Mouse (Mus musculus) myocyte (in vitro differentiated cells): ENCODE measurements around the gene Catsperg1. TPM values are rescaled to one million over a fixed set of nuclear protein-coding genes. Genes with fewer than 3 reads are reported as not detected.
A peak's percentile ranks its signal among the peaks of the same experiment; 100 is the strongest.
"Not testable (repeated sequence)": the region's sequence is repeated elsewhere in the genome, so short reads cannot be mapped to it uniquely, and the experiment has no call there.

Experiments used
- H3K27me3 ChIP-seq: one replicate; pipeline ENCODE4 v1.6.1; 2011; ENCODE audit not compliant: control insufficient read depth, insufficient read depth, insufficient read length
- H3K36me3 ChIP-seq: one replicate; pipeline ENCODE4 v1.6.1; 2011; ENCODE audit not compliant: control insufficient read depth, insufficient read depth
- H3K4me2 ChIP-seq: one replicate; pipeline ENCODE4 v1.6.1; 2011; ENCODE audit warnings: low read depth, control low read depth
- H3K4me3 ChIP-seq: one replicate; pipeline ENCODE4 v1.5.1; 2011; ENCODE audit warnings: mild to moderate bottlenecking, control low read depth, moderate library complexity
- H3K79me2 ChIP-seq: one replicate; pipeline ENCODE4 v1.6.1; 2011; ENCODE audit not compliant: control insufficient read depth, insufficient read depth
- H3ac ChIP-seq: one replicate; pipeline ENCODE4 v1.6.1; 2011; ENCODE audit not compliant: control insufficient read depth, insufficient read length
- CEBPB ChIP-seq: IDR thresholded peaks from 2 replicates; pipeline ENCODE4 v1.6.1; 2011; ENCODE audit warnings: mild to moderate bottlenecking, moderate library complexity; ENCODE audit not compliant: poor library complexity, insufficient read depth, severe bottlenecking
- E2F4 ChIP-seq: IDR thresholded peaks from one replicate; pipeline ENCODE4 v1.6.1; 2011; ENCODE audit warnings: mild to moderate bottlenecking, control low read depth, moderate library complexity; ENCODE audit not compliant: insufficient read depth
- MAX ChIP-seq: IDR thresholded peaks from one replicate; pipeline ENCODE4 v1.6.1; 2011; ENCODE audit warnings: low read depth, mild to moderate bottlenecking, control low read depth
- MYOD1 ChIP-seq, 3 experiments: IDR thresholded peaks; one replicate each; pipeline ENCODE4 v1.6.1; 2011; ENCODE audit warnings: control low read depth in 2 of 3, low read depth in 2 of 3, mild to moderate bottlenecking in 2 of 3, moderate library complexity in 1 of 3; ENCODE audit not compliant: insufficient read length in 2 of 3, control insufficient read depth in 1 of 3
- MYOG ChIP-seq, 3 experiments: IDR thresholded peaks; one replicate each; pipeline ENCODE4 v1.6.1; 2011; ENCODE audit warnings: control low read depth in 2 of 3, low read depth in 2 of 3, mild to moderate bottlenecking in 2 of 3; ENCODE audit not compliant: insufficient read length in 2 of 3, control insufficient read depth in 1 of 3, insufficient read depth in 1 of 3
- POLR2A ChIP-seq: IDR thresholded peaks from one replicate; pipeline ENCODE4 v1.6.1; 2011; ENCODE audit warnings: low read depth, mild to moderate bottlenecking, control low read depth, moderate library complexity; ENCODE audit not compliant: insufficient read length
- POLR2AphosphoS2 ChIP-seq: IDR thresholded peaks from one replicate; pipeline ENCODE4 v1.6.1; 2011; ENCODE audit warnings: low read depth, control low read depth; ENCODE audit not compliant: insufficient read length
- REST ChIP-seq: IDR thresholded peaks from one replicate; pipeline ENCODE4 v1.6.1; 2011; ENCODE audit warnings: mild to moderate bottlenecking, control low read depth, moderate library complexity; ENCODE audit not compliant: insufficient read depth, insufficient read length
- SRF ChIP-seq: IDR thresholded peaks from one replicate; pipeline ENCODE4 v1.6.1; 2011; ENCODE audit warnings: low read depth; ENCODE audit not compliant: control insufficient read depth, insufficient read length
- TCF12 ChIP-seq: IDR thresholded peaks from one replicate; pipeline ENCODE4 v1.6.1; 2011; ENCODE audit warnings: mild to moderate bottlenecking, control low read depth; ENCODE audit not compliant: poor library complexity, insufficient read depth, severe bottlenecking
- TCF3 ChIP-seq: IDR thresholded peaks from one replicate; pipeline ENCODE4 v1.6.1; 2011; ENCODE audit warnings: low read depth, control low read depth; ENCODE audit not compliant: insufficient read length
- USF1 ChIP-seq: IDR thresholded peaks from one replicate; pipeline ENCODE4 v1.6.1; 2011; ENCODE audit warnings: low read depth, mild to moderate bottlenecking, control low read depth, moderate library complexity
- polyA plus RNA-seq: library from polyadenylated mRNA; unstranded; fragments of >200 nt; fragmentation: generic; extraction: Trizol; gene quantifications from one replicate; pipeline ENCODE4 v1.2.1, GENCODE M21; 2012; ENCODE audit warnings: missing spikeins

Gene Catsperg1
- polyA plus RNA-seq, 1 experiment = not detected

- Histone ChIP-seq H3K4me3 (peak overlapping the region; percentile 59), H3ac (peak overlapping the region; percentile 22), H3K4me2 (peak overlapping the region; percentile 94), H3K27me3 (no peaks in the 10 kb centered on the region), H3K36me3 (no peaks in the 10 kb centered on the region), H3K79me2 (no peaks in the 10 kb centered on the region)
- TF ChIP-seq USF1 (no peak), CEBPB (no peak), MYOD1 (IDR thresholded peaks at IDR 0.05; ENCODE audit: control insufficient read depth in 1 of 3, insufficient read length in 2 of 3, low read depth in 2 of 3) (no peak), TCF3 (no peak), MYOG (IDR thresholded peaks at IDR 0.05; ENCODE audit: control insufficient read depth in 1 of 3, insufficient read depth in 1 of 3, insufficient read length in 2 of 3, low read depth in 2 of 3) (no peak), POLR2AphosphoS2 (no peak), E2F4 (no peak), TCF12 (no peak), SRF (no peak), MAX (no peak), REST (no peak), POLR2A (no peak)
Measured at GRCm38 (mm10) chr7:29246619-29247313, 32.9 kb upstream of the Catsperg1 start.

GRCm38 (mm10) chr7:29246015-29246414 is 32.2 kb upstream of the Catsperg1 start:
- no peaks in the 10 kb centered on the region for H3K27me3 ChIP-seq
- no peaks in the 10 kb centered on the region for H3K79me2 ChIP-seq
- TF ChIP-seq POLR2A = no peak
- TF ChIP-seq CEBPB = no peak
- no peak for TF ChIP-seq TCF3
- no peak for TF ChIP-seq E2F4
- TF ChIP-seq MAX = no peak
- TF ChIP-seq MYOG (IDR thresholded peaks at IDR 0.05; ENCODE audit: control insufficient read depth in 1 of 3, insufficient read depth in 1 of 3, insufficient read length in 2 of 3, low read depth in 2 of 3) = no peak
- TF ChIP-seq SRF = no peak
- TF ChIP-seq USF1 = no peak
- no peak for TF ChIP-seq REST
- no peak for TF ChIP-seq POLR2AphosphoS2
- no peak for TF ChIP-seq TCF12
- no peak for TF ChIP-seq MYOD1 (IDR thresholded peaks at IDR 0.05; ENCODE audit: control insufficient read depth in 1 of 3, insufficient read length in 2 of 3, low read depth in 2 of 3)

DNA sequence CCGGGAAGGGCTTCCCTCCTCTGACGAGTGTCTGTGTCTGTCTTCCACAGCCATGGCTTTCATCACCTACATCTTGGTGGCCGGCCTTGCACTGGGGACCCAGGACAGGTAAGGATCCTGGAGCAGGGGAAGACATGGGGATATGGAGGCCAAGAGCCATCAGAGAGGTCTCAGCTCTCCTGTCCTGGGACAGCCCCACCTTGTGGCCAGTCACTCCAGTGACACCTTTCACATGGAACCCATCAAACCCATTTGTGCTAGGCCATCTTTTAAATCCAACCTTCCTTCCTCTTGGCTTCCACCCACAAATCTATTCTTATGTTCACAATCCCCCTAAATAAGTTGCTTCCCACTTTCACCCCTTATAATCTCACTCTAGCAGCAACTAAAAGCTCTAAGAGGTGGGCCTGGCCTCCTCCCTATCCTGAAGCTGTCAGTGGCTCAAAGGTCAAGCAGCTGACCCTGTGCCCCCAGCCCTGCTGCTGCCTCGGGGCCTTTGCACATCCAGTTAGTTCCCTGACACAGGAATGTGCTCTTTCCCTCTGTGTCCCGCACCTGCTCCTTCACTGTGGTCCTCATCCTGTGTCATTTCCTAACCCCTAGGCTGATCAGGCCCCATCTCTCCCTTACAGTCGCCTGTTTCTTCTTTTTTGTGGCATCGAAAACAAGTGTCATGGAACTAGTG is 31.0 kb upstream of the Catsperg1 start:
- Histone ChIP-seq H3K27me3 (no peaks in the 10 kb centered on the region), H3K36me3 (no peaks in the 10 kb centered on the region), H3K4me3 (no peak overlapping the region), H3ac (no peak overlapping the region), H3K79me2 (no peaks in the 10 kb centered on the region), H3K4me2 (no peak overlapping the region)
- TF ChIP-seq MYOD1 (IDR thresholded peaks at IDR 0.05; ENCODE audit: control insufficient read depth in 1 of 3, insufficient read length in 2 of 3, low read depth in 2 of 3) (no peak), USF1 (no peak), TCF3 (no peak)

More at GRCm38 (mm10) chr7:29246015-29246414, 32.2 kb upstream of the Catsperg1 start:
- Histone ChIP-seq H3K4me2 (no peak overlapping the region), H3K36me3 (no peaks in the 10 kb centered on the region), H3ac (no peak overlapping the region), H3K4me3 (no peak overlapping the region)

DNA sequence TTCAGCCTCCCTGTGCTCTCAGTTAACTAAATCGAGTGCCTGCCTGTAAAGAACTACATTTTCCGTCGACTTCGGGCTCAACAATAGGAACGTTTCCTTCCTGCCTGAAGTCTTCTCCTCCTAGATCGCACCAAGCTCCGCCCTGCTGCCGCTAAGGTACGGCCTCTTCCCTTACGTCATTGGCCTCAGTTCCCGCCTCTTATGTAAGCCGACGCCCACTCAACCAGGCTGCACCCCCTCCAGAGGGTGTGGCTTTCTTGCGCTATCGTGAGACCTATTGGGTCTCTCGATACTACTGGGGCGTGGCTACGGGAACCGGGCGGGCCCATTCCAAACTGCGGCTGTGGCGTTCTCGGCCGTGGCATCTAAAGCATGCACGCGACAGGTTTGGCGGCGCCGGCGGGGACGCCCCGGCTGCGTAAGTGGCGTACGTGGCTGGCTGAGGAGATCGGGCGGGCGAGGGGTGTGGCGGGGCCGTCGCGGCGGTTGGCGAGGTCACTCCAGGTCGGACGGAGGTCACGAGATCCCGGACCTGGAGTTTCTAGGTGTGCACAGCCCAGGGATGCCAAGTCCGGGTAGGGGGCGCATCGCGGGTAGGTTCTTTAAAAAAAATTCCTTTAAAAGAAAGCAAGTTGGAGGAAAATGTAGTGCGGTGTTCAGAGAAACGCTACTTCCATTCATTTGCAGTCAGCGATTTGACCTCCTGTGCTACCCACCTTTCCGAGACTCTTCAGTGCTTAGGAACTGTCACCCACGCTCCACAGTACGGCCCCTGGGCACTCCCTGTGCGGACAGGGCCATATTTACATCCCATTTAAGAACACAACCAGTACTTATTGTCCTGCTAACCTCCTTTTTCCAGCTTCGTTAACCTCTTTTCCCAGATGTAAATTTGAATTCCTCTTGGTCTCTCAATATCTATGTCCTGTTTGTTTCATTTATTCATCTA is 24.5 kb upstream of the Catsperg1 start, which contains the start of gene Yif1b:
Gene Yif1b (plus strand): TSS at position 311 of the 949 bp plus-strand sequence.
- H3K36me3 ChIP-seq = no peaks in the 10 kb centered on the region
- peaks cover 11% of the 10 kb centered on the region for H3K79me2 ChIP-seq
- H3K4me2 ChIP-seq = peak within 1 kb of the TSS; percentile 87
- H3K4me3 ChIP-seq = peak within 1 kb of the TSS; percentile 57
- TF ChIP-seq TCF12 (no peak), MYOG (IDR thresholded peaks at IDR 0.05; ENCODE audit: control insufficient read depth in 1 of 3, insufficient read depth in 1 of 3, insufficient read length in 2 of 3, low read depth in 2 of 3) (peak in 2 of 3 experiments; percentile 59 to 81), MYOD1 (IDR thresholded peaks at IDR 0.05; ENCODE audit: control insufficient read depth in 1 of 3, insufficient read length in 2 of 3, low read depth in 2 of 3) (peak in 2 of 3 experiments; percentile 44 to 83), E2F4 (peak; percentile 1), POLR2AphosphoS2 (peak; percentile 77), MAX (no peak), POLR2A (peak; percentile 84), REST (no peak), CEBPB (no peak), TCF3 (no peak), USF1 (no peak), SRF (peak; percentile 41)
- H3ac ChIP-seq = peak within 1 kb of the TSS; percentile 65
- no peaks in the 10 kb centered on the region for H3K27me3 ChIP-seq

GRCm38 (mm10) chr7:29237596-29237995 is 23.8 kb upstream of the Catsperg1 start:
- peak overlapping the region; percentile 65 for H3ac ChIP-seq
- H3K4me2 ChIP-seq = peak overlapping the region; percentile 87
- H3K36me3 ChIP-seq, H3K27me3 ChIP-seq: not testable (repeated sequence)
- H3K79me2 ChIP-seq = peaks cover 11% of the 10 kb centered on the region
- peak overlapping the region; percentile 57 for H3K4me3 ChIP-seq
